Mouse (Mus musculus) v-Abl transformed pro-B cells (cell line): Measurements from ENCODE around the gene Dgkb.

Source experiments
- in situ Hi-C, 2 experiments: fragments of 400-800 bp; cut with MboI; formaldehyde crosslinking; loops; one replicate each; pipeline ENCODE4 v1.15.1; 2025; ENCODE audit not compliant: unreplicated experiment in 2 of 2

The Dgkb gene

GRCm38 (mm10) chr12:37817426-37817825 lies at the start of gene Dgkb:
Gene Dgkb (plus strand): TSS chr12:37817726.
- in situ Hi-C loops = no loop called here

GRCm38 (mm10) chr12:37769844-37770243 lies 47.7 kb upstream of the Dgkb start:
- in situ Hi-C loops = loop anchor here (5.0 to 25.0 kb wide), 3 partner anchors 352 to 1725 kb away; no protein-coding TSS in a partner anchor

GRCm38 (mm10) chr12:37773681-37774357 lies 43.7 kb upstream of the Dgkb start:
- in situ Hi-C loops = loop anchor here (5.0 to 25.0 kb wide), 3 partner anchors 348 to 1721 kb away; no protein-coding TSS in a partner anchor

- in situ Hi-C loops = loop anchor here (5.0 to 25.0 kb wide), 3 partner anchors 348 to 1720 kb away; no protein-coding TSS in a partner anchor
Observed at GRCm38 (mm10) chr12:37774591-37774990, 42.9 kb upstream of the Dgkb start.

- in situ Hi-C loops = no loop called here
Observed at GRCm38 (mm10) chr12:37796265-37796928, 21.1 kb upstream of the Dgkb start.

GRCm38 (mm10) chr12:37814122-37814521 lies 3.4 kb upstream of the Dgkb start:
- in situ Hi-C loops = no loop called here

GRCm38 (mm10) chr12:37821052-37821810 lies 3.7 kb downstream of the Dgkb start:
- in situ Hi-C loops = no loop called here

GRCm38 (mm10) chr12:37880042-37881017 lies 62.8 kb downstream of the Dgkb start:
- in situ Hi-C loops = no loop called here

GRCm38 (mm10) chr12:37881376-37881775 lies 63.9 kb downstream of the Dgkb start:
- in situ Hi-C loops = no loop called here

- in situ Hi-C loops = no loop called here
Observed at GRCm38 (mm10) chr12:37882796-37883195, 65.3 kb downstream of the Dgkb start.

GRCm38 (mm10) chr12:37883781-37884180 lies 66.3 kb downstream of the Dgkb start:
- in situ Hi-C loops = no loop called here

- in situ Hi-C loops = no loop called here
Observed at GRCm38 (mm10) chr12:37888591-37888990, 71.1 kb downstream of the Dgkb start.

GRCm38 (mm10) chr12:37889431-37889830 lies 71.9 kb downstream of the Dgkb start:
- in situ Hi-C loops = no loop called here

- in situ Hi-C loops = no loop called here
Observed at GRCm38 (mm10) chr12:37891336-37891735, 73.8 kb downstream of the Dgkb start.

- in situ Hi-C loops = no loop called here
Observed at GRCm38 (mm10) chr12:37942163-37942562, 124.6 kb downstream of the Dgkb start.

GRCm38 (mm10) chr12:37956193-37956592 lies 138.7 kb downstream of the Dgkb start:
- in situ Hi-C loops = no loop called here

GRCm38 (mm10) chr12:37971482-37971881 lies 154.0 kb downstream of the Dgkb start:
- in situ Hi-C loops = no loop called here

- in situ Hi-C loops = no loop called here
Observed at GRCm38 (mm10) chr12:37978498-37979187, 161.1 kb downstream of the Dgkb start.

GRCm38 (mm10) chr12:37985352-37985751 lies 167.8 kb downstream of the Dgkb start:
- in situ Hi-C loops = no loop called here
